Mouse (Mus musculus) midbrain, postnatal 0 days (tissue): ENCODE results near the gene Tpp1. TPM values are rescaled to one million over a fixed set of nuclear protein-coding genes. Genes with fewer than 3 reads are reported as not detected.

Experiments used
- ATAC-seq: fragments of 200-750 bp; cut with Nextera tagmentation; 2 replicates; pipeline ENCODE4 v1.8.0; 2017; ENCODE audit warnings: moderate number of reproducible peaks, mild to moderate bottlenecking, moderate TSS enrichment, moderate library complexity; ENCODE audit not compliant: low FRiP score
- DNase-seq: peaks from one replicate; pipeline ENCODE4 v3.0.0-alpha.2; 2015; ENCODE audit warnings: low spot score
- H3K27ac ChIP-seq: fragments of 300-500 bp; sonication (generic); 2 replicates; pipeline ENCODE4 v1.5.1; 2014; ENCODE audit warnings: low read depth, mild to moderate bottlenecking, low read length, mixed read lengths
- H3K27me3 ChIP-seq: fragments of 300-500 bp; sonication (generic); 2 replicates; pipeline ENCODE4 v1.6.1; 2014; ENCODE audit warnings: low read length, control low read depth, mixed read lengths; ENCODE audit not compliant: insufficient read depth
- H3K36me3 ChIP-seq: fragments of 300-500 bp; sonication (generic); 2 replicates; pipeline ENCODE4 v1.6.1; 2014; ENCODE audit warnings: low read length, control low read depth, mixed read lengths; ENCODE audit not compliant: insufficient read depth
- H3K4me1 ChIP-seq: fragments of 300-500 bp; sonication (generic); 2 replicates; pipeline ENCODE4 v1.6.1; 2014; ENCODE audit warnings: mild to moderate bottlenecking, control low read depth, antibody characterized with exemption, low read length, mixed read lengths; ENCODE audit not compliant: insufficient read depth
- H3K4me2 ChIP-seq: fragments of 300-500 bp; sonication (generic); 2 replicates; pipeline ENCODE4 v1.6.1; 2014; ENCODE audit warnings: low read depth, mild to moderate bottlenecking, low read length, mixed read lengths; ENCODE audit not compliant: poor library complexity, severe bottlenecking
- H3K4me3 ChIP-seq: fragments of 300-500 bp; sonication (generic); 2 replicates; pipeline ENCODE4 v1.5.1; 2014; ENCODE audit warnings: low read depth, mild to moderate bottlenecking, low read length, moderate library complexity
- H3K9ac ChIP-seq: fragments of 300-500 bp; sonication (generic); replicated peaks from 2 replicates; pipeline ENCODE4 v1.6.1; 2014; ENCODE audit warnings: mild to moderate bottlenecking, low read length, moderate library complexity, mixed read lengths; ENCODE audit not compliant: poor library complexity, severe bottlenecking
- H3K9me3 ChIP-seq: fragments of 300-500 bp; sonication (generic); 2 replicates; pipeline ENCODE4 v1.6.1; 2016; ENCODE audit warnings: low read length, control low read depth
- CTCF ChIP-seq: IDR thresholded peaks from 2 replicates; pipeline ENCODE4 v1.5.1; 2016; ENCODE audit warnings: antibody characterized with exemption, mild to moderate bottlenecking
- WGBS: fragments of 180-500 bp; shearing (Covaris S2); extraction: QIAGEN DNeasy Blood & Tissue Kit; methylation state at CpG from one replicate; pipeline ENCODE4 v1.1.7; 2014; 5-methylcytosine and 5-hydroxymethylcytosine counted together
- polyA plus RNA-seq: library from polyadenylated mRNA; unstranded; fragments of >200 nt; fragmentation: Nextera tagmentation; extraction: Ambion mirVana; gene quantifications from 2 replicates; pipeline ENCODE4 v1.2.1, GENCODE M21; 2015
- total RNA-seq: library from RNA; depleted of rRNA; stranded (reverse); fragments of >200 nt; gene quantifications from 2 replicates; pipeline ENCODE4 v1.2.3, GENCODE M21; 2014

The Tpp1 gene
- total and polyA plus RNA-seq, 2 experiments from 2014 or later: 42.2 to 66.8 TPM

DNA sequence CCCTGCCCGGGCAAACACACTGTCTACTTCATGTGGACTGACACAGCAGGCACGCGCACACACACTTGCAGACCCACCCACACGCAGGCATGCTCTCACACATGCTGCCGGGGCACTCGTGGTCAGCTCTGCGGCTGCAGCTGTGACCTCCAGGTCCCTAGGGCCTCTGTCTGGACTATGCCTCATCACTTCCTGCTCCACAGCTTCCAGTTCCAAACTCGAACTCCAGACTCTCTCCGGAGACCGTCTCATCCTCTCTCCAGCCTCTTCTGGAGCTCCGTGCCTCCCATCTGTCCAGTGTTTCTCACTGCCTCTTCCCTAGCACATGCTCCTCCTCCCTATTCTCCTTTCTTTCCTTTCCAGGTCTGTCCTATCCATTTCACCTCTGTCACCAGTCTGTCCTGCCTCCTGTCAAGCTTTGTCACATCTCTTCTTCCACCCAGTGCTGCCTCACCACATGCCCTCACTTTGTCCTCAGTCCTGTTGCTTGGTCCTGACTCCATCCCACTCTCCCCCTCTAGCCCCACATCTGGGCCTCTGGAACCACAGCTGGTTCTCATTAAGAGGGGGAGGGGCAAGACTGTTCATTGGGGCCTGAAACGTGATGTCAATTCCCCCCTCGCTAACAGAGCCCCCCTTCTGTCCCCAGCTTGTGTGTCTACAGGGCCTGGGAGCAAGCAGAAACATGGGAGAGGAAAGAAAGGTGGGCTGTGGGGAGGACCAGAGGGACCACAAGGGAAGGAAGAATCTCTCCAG lies 25.9 kb upstream of the Tpp1 start:
- no peak overlapping the region for H3K4me3 ChIP-seq
- TF ChIP-seq CTCF: no peak
- H3K27ac ChIP-seq: peak overlapping the region; percentile 13; the same call in 1 of the 2 replicates
- peaks cover 34% of the 10 kb centered on the region for H3K36me3 ChIP-seq
- no peak for DNase-seq
- H3K27me3 ChIP-seq: no peaks in the 10 kb centered on the region
- peak overlapping the region; percentile 32 for H3K4me2 ChIP-seq
- ATAC-seq: no peak; the same call in none of the 2 replicates
- 58% methylated on average over 13 of the region's 13 CpGs for WGBS
- no peaks in the 10 kb centered on the region for H3K9me3 ChIP-seq
- H3K9ac ChIP-seq: peak overlapping the region; percentile 44; the same call in 1 of the 2 replicates
- H3K4me1 ChIP-seq: peaks cover 15% of the 10 kb centered on the region

DNA sequence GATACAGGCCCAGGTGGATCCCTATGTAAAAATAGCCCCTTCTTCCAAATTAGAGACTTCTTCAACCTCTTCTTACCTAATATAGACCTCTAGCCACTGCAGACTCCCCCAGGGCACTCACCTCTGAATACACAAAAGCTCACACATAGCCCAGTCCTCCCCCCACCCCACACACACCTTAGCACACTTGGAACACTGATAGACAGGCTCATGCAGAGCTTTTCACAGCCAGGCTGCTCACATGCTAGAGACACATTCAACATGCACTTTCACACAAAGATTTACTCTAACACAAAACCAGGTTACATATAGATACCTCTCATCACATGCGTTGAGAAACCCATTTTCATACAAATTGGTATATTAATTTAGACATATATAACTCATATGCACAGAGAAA lies 25.3 kb upstream of the Tpp1 start:
- H3K4me2 ChIP-seq: no peak overlapping the region
- H3K4me1 ChIP-seq: peaks cover 15% of the 10 kb centered on the region
- peaks cover 35% of the 10 kb centered on the region for H3K36me3 ChIP-seq
- TF ChIP-seq CTCF: no peak
- WGBS: 81% methylated on average over 1 of the region's 1 CpGs
- H3K9ac ChIP-seq: no peak overlapping the region
- no peaks in the 10 kb centered on the region for H3K27me3 ChIP-seq
- no peak overlapping the region for H3K27ac ChIP-seq
- H3K4me3 ChIP-seq: no peak overlapping the region
- H3K9me3 ChIP-seq: no peaks in the 10 kb centered on the region
- DNase-seq (no peak), ATAC-seq (no peak)

DNA sequence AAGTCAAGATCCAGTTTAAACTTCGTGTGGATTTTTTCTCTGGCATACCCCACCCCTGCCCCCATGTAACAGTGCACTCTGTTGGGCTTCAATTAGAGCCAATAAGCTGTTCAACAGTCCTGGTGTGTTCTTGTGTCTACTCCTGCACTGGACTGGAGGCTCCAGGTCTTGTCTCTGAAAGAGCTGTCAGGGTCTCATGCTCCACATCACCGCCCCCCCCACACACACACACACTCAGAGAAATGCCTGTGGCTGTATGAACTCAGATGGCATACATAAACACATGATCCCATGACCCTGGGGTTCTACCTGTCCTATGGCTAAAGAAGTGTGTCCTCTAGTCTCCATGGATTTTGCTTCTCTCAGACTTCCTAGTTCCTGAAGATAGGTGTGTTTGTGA lies 24.0 kb upstream of the Tpp1 start:
- WGBS: 89% methylated on average over 2 of the region's 2 CpGs
- Histone ChIP-seq H3K4me3 (no peak overlapping the region), H3K27me3 (no peaks in the 10 kb centered on the region), H3K9ac (no peak overlapping the region), H3K4me2 (no peak overlapping the region), H3K27ac (no peak overlapping the region), H3K4me1 (peaks cover 15% of the 10 kb centered on the region), H3K36me3 (peaks cover 37% of the 10 kb centered on the region), H3K9me3 (no peaks in the 10 kb centered on the region)
- TF ChIP-seq CTCF: no peak
- no peak for ATAC-seq
- no peak for DNase-seq

DNA sequence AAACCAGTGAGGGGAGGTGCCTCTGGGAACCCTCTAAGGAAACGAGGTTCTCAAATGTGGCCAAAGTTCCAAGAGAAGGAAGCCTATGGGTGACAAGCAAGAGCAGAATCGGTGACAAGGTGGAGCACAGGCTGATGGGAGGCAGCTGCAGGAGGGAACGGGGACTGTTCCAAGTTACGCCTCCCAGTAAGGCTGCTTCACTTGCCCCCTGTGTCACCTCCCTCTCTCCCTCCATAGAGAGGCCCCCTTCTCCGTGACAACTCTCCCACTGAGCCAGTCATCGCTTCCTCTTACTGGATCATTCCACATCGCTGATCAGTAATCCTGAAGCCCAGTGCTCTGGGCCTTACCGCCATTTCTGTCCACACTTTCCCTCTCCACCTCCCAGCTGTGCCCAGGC lies 22.6 kb upstream of the Tpp1 start:
- Histone ChIP-seq H3K4me1 (peaks cover 19% of the 10 kb centered on the region), H3K9ac (0 out of 2 replicates have a peak overlapping the region, but pooled peaks have one; percentile 19), H3K4me3 (no peak overlapping the region), H3K4me2 (no peak overlapping the region), H3K27me3 (no peaks in the 10 kb centered on the region), H3K36me3 (peaks cover 38% of the 10 kb centered on the region), H3K9me3 (no peaks in the 10 kb centered on the region), H3K27ac (no peak overlapping the region)
- 41% methylated on average over 8 of the region's 8 CpGs for WGBS
- ATAC-seq: no peak
- TF ChIP-seq CTCF: no peak
- no peak for DNase-seq

DNA sequence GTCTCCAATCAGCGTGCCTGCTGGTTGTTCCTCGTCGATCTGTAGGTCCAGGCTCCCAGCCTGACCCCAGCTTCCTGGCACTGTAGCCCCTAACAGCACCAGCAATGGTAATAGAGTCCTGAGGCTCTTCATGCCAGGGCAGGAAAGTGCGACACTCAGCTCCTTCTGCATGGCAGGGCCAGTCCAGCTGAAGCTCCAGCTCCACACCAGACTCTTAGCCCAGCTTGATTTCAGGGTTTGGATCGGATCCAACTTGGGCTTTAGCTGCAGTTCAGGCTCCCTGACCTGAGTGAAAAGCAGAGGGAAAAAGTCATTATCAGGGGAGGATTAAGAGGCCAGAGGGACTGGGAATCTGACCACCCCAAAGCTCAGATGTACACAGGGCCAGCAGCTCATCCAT lies 21.0 kb upstream of the Tpp1 start:
- no peak for DNase-seq
- Histone ChIP-seq H3K9ac (no peak overlapping the region), H3K27me3 (no peaks in the 10 kb centered on the region), H3K9me3 (no peaks in the 10 kb centered on the region), H3K36me3 (peaks cover 38% of the 10 kb centered on the region), H3K4me2 (no peak overlapping the region), H3K27ac (no peak overlapping the region), H3K4me1 (peaks cover 9% of the 10 kb centered on the region; the same call in 1 of the 2 replicates), H3K4me3 (no peak overlapping the region)
- ATAC-seq: no peak
- TF ChIP-seq CTCF: no peak
- 75% methylated on average over 5 of the region's 5 CpGs for WGBS

DNA sequence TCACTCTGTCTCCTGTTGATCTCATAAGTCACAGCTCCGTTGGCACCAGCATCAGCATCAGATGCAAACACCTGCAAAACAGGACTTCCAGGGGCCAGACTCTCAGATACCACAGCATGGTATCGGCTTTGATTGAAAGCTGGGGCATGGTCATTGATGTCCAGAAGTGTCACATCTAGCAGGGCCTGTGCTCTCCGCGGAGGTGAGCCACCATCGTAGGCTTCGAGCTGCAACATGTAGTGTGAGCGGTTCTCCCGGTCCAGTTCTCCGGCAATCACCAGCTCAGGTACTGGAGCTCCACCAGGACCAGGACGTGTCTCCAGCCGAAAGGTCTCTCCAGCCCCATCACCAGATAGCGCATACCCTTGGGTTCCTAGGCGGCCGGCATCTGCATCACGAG lies 20.3 kb upstream of the Tpp1 start:
- Histone ChIP-seq H3K36me3 (peaks cover 43% of the 10 kb centered on the region), H3K9ac (no peak overlapping the region), H3K4me1 (0 out of 2 replicates have a peak, but pooled peaks cover 7% of the 10 kb centered on the region), H3K4me2 (no peak overlapping the region), H3K4me3 (no peak overlapping the region), H3K9me3 (no peaks in the 10 kb centered on the region), H3K27ac (no peak overlapping the region), H3K27me3 (no peaks in the 10 kb centered on the region)
- ATAC-seq (no peak), DNase-seq (no peak)
- no peak for TF ChIP-seq CTCF
- WGBS: 95% methylated on average over 15 of the region's 15 CpGs
